7 mouse cellular contexts compared by ENCODE assay signal in genomic region chr12:87266108-87266826, GRCm38 (mm10). TPM values are rescaled to one million over a fixed set of nuclear protein-coding genes. Genes with fewer than 3 reads are reported as not detected.
DNase-seq lines count a peak whose midpoint lies in the region; ATAC-seq lines count a peak whose summit lies in the region.

TSS of gene Vipas39 (minus strand) at chr12:87266256.
TSS of gene Ahsa1 (plus strand) at chr12:87266479.

- WGBS in intestine, embryonic 14.5 days: under 1% methylated on average over 31 of the region's 31 CpGs

- H3K9me3 ChIP-seq in intestine, embryonic 14.5 days (ENCODE audit: control insufficient read depth, low read length): no peaks in the 10 kb centered on the region

- H3K9ac ChIP-seq in intestine, embryonic 14.5 days (ENCODE audit: low read length): peak within 1 kb of the TSS; percentile 78

- peaks cover 16% of the 10 kb centered on the region for H3K4me1 ChIP-seq in intestine, embryonic 14.5 days (replicated peaks; ENCODE audit: control insufficient read depth, insufficient read depth, low read length)

- DNase-seq in adrenal gland, adult 2 months: peak; percentile 92
- DNase-seq in embryo, embryonic 11 days: peak; percentile 97
- DNase-seq in gastrocnemius, postnatal 25 days: peak; percentile 87
- DNase-seq in intestine, embryonic 14.5 days (ENCODE audit: low spot score): peak; percentile 96
- peak; percentile 92 to 97 for DNase-seq in left cerebral cortex, postnatal 14 days (ENCODE audit: low spot score in 2 of 2)
- peak; percentile 96 for DNase-seq in mesoderm, embryonic 11.5 days (ENCODE audit: low read depth, low spot score)
- DNase-seq in right cerebral cortex, postnatal 36 days (ENCODE audit: low spot score in 2 of 2): peak; percentile 91 to 95

- no peaks in the 10 kb centered on the region for H3K27me3 ChIP-seq in intestine, embryonic 14.5 days (replicated peaks; ENCODE audit: control insufficient read depth, insufficient read depth, low read length)

- peaks cover 58% of the 10 kb centered on the region for H3K36me3 ChIP-seq in intestine, embryonic 14.5 days (ENCODE audit: control insufficient read depth, insufficient read depth, low read length)

- peak within 1 kb of the TSS; percentile 77 for H3K27ac ChIP-seq in intestine, embryonic 14.5 days (ENCODE audit: low read depth)

- intact Hi-C loops in left cerebral cortex, postnatal 14 days (cut with DNase I): loop anchor here (2.0 kb wide), 1 partner anchor 67 kb away; no protein-coding TSS in a partner anchor

- ATAC-seq in intestine, embryonic 14.5 days (replicated peaks; ENCODE audit: low FRiP score, low TSS enrichment, low read depth): peak; percentile 95

- H3K4me2 ChIP-seq in intestine, embryonic 14.5 days (ENCODE audit: low read length): peak within 1 kb of the TSS; percentile 84

- H3K4me3 ChIP-seq in intestine, embryonic 14.5 days (ENCODE audit: low read depth, low read length): peak within 1 kb of the TSS; percentile 72

RNA-seq across cellular contexts. Expression of gene Vipas39, which starts in this region (rescaled TPM):
- 10 to 100 TPM; 38.0 to 40.9 TPM for total RNA-seq in adrenal gland, adult 2 months (2021)
- 14.1 and 14.2 TPM in 2 replicates for polyA plus RNA-seq in adrenal gland, adult 2 months (2012; rRNA removed)
- total RNA-seq in gastrocnemius, postnatal 25 days (2021): 10 to 100 TPM in 1 of 2 experiments, 1 to 10 TPM in 1; 8.0 to 10.2 TPM
- polyA plus RNA-seq in intestine, embryonic 14.5 days (2014; fragmentation: Nextera tagmentation; extraction: Ambion mirVana): 40.8 and 47.3 TPM in 2 replicates
- total RNA-seq in left cerebral cortex, postnatal 14 days (2021): 10 to 100 TPM; 55.8 to 58.7 TPM

RNA-seq across cellular contexts. Expression of gene Ahsa1, which starts in this region (rescaled TPM):
- total RNA-seq in adrenal gland, adult 2 months (2021): 100 to 1,000 TPM; 160 to 227 TPM
- 33.4 and 41.8 TPM in 2 replicates for polyA plus RNA-seq in adrenal gland, adult 2 months (2012; rRNA removed)
- 100 to 1,000 TPM; 126 to 141 TPM for total RNA-seq in gastrocnemius, postnatal 25 days (2021)
- 205 and 207 TPM in 2 replicates for polyA plus RNA-seq in intestine, embryonic 14.5 days (2014; fragmentation: Nextera tagmentation; extraction: Ambion mirVana)
- total RNA-seq in left cerebral cortex, postnatal 14 days (2021): 100 to 1,000 TPM; 158 to 159 TPM

Comparison
In these comparisons a context has a peak if more than half of its experiments do, and no peak if none do; other contexts are left out.
1. Peak in every context shown above with its lines: DNase-seq, ATAC-seq, H3K4me3 ChIP-seq and H3K27ac ChIP-seq.